Mouse (Mus musculus) cerebellum, adult 2 months (tissue): Measurements from ENCODE around the gene Pou4f2. TPM values are rescaled to one million over a fixed set of nuclear protein-coding genes. Genes with fewer than 3 reads are reported as not detected.

Experiments used
- DNase-seq, 2 experiments: peaks; one replicate each; pipeline ENCODE4 v3.0.0; 2021
- H3K27ac ChIP-seq: fragments of 200-500 bp; 2 replicates; pipeline ENCODE4 v1.5.1; 2012; ENCODE audit warnings: low read length, control low read depth, inconsistent platforms; ENCODE audit not compliant: insufficient read depth
- H3K27me3 ChIP-seq: fragments of 200-500 bp; 2 replicates; pipeline ENCODE4 v1.6.1; 2012; ENCODE audit warnings: inconsistent platforms, mild to moderate bottlenecking, low read length, moderate library complexity; ENCODE audit not compliant: control insufficient read depth, insufficient read depth
- H3K4me1 ChIP-seq: fragments of 200-500 bp; 2 replicates; pipeline ENCODE4 v1.6.1; 2011; ENCODE audit warnings: low read length; ENCODE audit not compliant: control insufficient read depth, insufficient read depth
- H3K4me3 ChIP-seq: fragments of 200-500 bp; replicated peaks from 2 replicates; pipeline ENCODE3; 2011; ENCODE audit warnings: mild to moderate bottlenecking, low read depth, low read length, control low read depth; ENCODE audit not compliant: insufficient read depth
- CTCF ChIP-seq: fragments of 200-500 bp; IDR thresholded peaks from 2 replicates; pipeline ENCODE4 v1.5.1; 2011; ENCODE audit warnings: low read depth, mild to moderate bottlenecking, control low read depth, low read length, moderate library complexity, borderline replicate concordance; ENCODE audit not compliant: insufficient read depth
- POLR2A ChIP-seq: fragments of 200-500 bp; IDR thresholded peaks from 2 replicates; pipeline ENCODE4 v1.6.1; 2011; ENCODE audit warnings: low read length, control low read depth, borderline replicate concordance; ENCODE audit not compliant: insufficient read depth
- WGBS: fragments of 180-500 bp; shearing (Covaris S2); methylation state at CpG from one replicate; pipeline ENCODE4 v1.1.7; 2018; 5-methylcytosine and 5-hydroxymethylcytosine counted together
- polyA plus RNA-seq: library from polyadenylated mRNA; depleted of rRNA; stranded (reverse); fragments of >200 nt; gene quantifications from 2 replicates; pipeline ENCODE4 v1.2.3, GENCODE M21; 2012; rRNA removed

Pou4f2 gene
- polyA plus RNA-seq: 0.55 and 0.80 TPM in 2 replicates

DNA sequence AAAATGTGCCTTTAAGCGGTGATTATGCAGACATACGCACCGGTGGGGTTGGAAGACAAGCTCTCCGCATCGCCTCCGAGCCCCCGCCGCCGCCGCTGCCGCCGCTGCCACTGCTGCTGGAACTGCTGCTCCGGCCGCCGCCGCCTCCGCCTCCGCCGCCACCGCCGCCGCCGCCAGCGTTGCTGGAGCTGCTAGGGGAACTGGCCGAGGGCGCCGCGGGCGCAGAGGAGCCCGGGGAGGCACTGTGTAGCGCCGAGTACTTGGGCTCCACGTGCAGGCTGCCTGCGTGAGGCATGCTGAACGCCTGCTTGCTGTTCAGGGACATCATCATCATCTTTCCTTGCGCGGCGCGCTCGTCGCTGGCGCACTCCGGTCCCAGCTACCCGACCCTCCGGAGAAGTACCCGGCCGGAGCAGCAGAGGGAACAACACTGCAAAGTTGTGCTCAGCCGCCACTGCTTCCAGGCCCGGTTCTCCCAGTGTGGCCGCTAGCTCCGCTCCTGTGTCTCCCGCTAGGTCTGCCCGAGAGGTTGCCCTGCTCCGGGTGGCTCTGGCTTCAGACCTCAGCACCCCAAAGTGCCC lies at the start of gene Pou4f2:
Pou4f2 (minus strand) TSS at position 575 of the 581 bp plus-strand sequence.
- WGBS: under 1% methylated on average over 54 of the region's 54 CpGs

GRCm38 (mm10) chr8:78477051-78477829 lies 40.8 kb upstream of the Pou4f2 start:
- Histone ChIP-seq H3K27ac (no peak overlapping the region), H3K4me1 (no peaks in the 10 kb centered on the region), H3K4me3 (no peak overlapping the region), H3K27me3 (no peaks in the 10 kb centered on the region)
- no peak for DNase-seq
- TF ChIP-seq POLR2A: no peak
- TF ChIP-seq CTCF: no peak
- WGBS: 57% methylated on average over 6 of the region's 6 CpGs

More for the DNA sequence above, at the start of gene Pou4f2:
- DNase-seq: peak; percentile 6 to 28
- Histone ChIP-seq H3K4me3 (no peak within 1 kb of the TSS), H3K4me1 (peaks cover 6% of the 10 kb centered on the region; the same call in 1 of the 2 replicates), H3K27ac (no peak within 1 kb of the TSS), H3K27me3 (peaks cover 5% of the 10 kb centered on the region; the same call in 1 of the 2 replicates)
- TF ChIP-seq POLR2A (no peak), CTCF (no peak)

DNA sequence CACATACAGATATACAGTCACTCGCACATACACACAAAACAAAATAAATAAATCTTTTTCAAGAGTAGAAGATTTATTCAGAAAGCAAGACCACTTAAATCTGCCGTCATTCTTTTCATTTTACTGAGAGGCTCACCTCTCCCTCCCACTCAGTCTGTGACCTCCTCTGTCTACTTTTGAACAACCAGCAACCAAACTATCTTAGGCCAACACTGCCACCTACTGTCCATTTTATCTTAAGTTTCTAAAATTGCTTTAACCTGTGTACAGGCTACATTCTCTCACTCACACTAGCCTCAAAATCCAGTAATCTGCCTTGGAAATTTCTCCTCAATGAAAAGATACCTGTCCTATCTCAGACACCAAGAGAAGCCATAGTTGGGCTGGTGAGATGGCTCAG lies 31.4 kb upstream of the Pou4f2 start:
- DNase-seq: no peak
- Histone ChIP-seq H3K27me3 (no peaks in the 10 kb centered on the region), H3K4me1 (no peaks in the 10 kb centered on the region), H3K27ac (no peak overlapping the region), H3K4me3 (no peak overlapping the region)
- WGBS: 89% methylated on average over 2 of the region's 2 CpGs
- TF ChIP-seq CTCF: no peak
- TF ChIP-seq POLR2A: no peak

- DNase-seq: no peak
- H3K4me1 ChIP-seq: no peaks in the 10 kb centered on the region
- H3K27me3 ChIP-seq: no peaks in the 10 kb centered on the region
- no peak overlapping the region for H3K4me3 ChIP-seq
- TF ChIP-seq CTCF: no peak
- TF ChIP-seq POLR2A: no peak
- WGBS: 91% methylated on average over 2 of the region's 2 CpGs
- no peak overlapping the region for H3K27ac ChIP-seq
Observed at GRCm38 (mm10) chr8:78463941-78464340, 27.5 kb upstream of the Pou4f2 start.

DNA sequence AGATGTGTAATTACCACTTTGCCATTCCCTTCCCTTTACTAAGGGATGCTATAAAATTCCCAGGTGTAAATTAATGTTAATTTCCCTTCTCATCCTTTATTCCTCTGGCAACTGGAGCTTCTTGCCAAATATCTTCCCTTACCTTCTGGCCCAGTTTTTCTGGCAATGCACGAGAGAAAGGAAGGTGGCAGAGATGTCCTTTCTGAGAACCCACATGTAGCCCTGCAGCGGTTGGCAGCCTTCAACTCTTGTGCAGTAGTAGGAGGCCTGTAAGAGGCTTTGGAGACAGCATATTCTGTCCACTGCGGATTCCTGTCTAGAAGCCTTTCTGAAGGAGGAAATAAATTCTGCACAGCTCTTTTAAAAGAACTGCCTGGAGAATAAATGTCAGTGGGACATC lies 20.0 kb upstream of the Pou4f2 start:
- no peak for TF ChIP-seq CTCF
- no peak for TF ChIP-seq POLR2A
- 49% methylated on average over 3 of the region's 3 CpGs for WGBS

GRCm38 (mm10) chr8:78442781-78443180 lies 6.3 kb upstream of the Pou4f2 start:
- Histone ChIP-seq H3K4me3 (no peak overlapping the region), H3K4me1 (peaks cover 2% of the 10 kb centered on the region; the same call in 1 of the 2 replicates), H3K27me3 (peaks cover 2% of the 10 kb centered on the region; the same call in 1 of the 2 replicates), H3K27ac (no peak overlapping the region)
- 88% methylated on average over 1 of the region's 1 CpGs for WGBS
- TF ChIP-seq POLR2A (no peak), CTCF (no peak)
- no peak for DNase-seq

More for the DNA sequence above, 20.0 kb upstream of the Pou4f2 start:
- no peaks in the 10 kb centered on the region for H3K27me3 ChIP-seq
- H3K4me3 ChIP-seq: no peak overlapping the region
- H3K27ac ChIP-seq: no peak overlapping the region
- no peak for DNase-seq
- no peaks in the 10 kb centered on the region for H3K4me1 ChIP-seq

GRCm38 (mm10) chr8:78438121-78438520 lies 1.7 kb upstream of the Pou4f2 start:
- DNase-seq: peak in 1 of 2 experiments; percentile 13
- no peak overlapping the region for H3K4me3 ChIP-seq
- no peak overlapping the region for H3K27ac ChIP-seq
- peaks cover 5% of the 10 kb centered on the region; the same call in 1 of the 2 replicates for H3K27me3 ChIP-seq
- H3K4me1 ChIP-seq: peaks cover 6% of the 10 kb centered on the region; the same call in 1 of the 2 replicates
- no peak for TF ChIP-seq POLR2A
- no peak for TF ChIP-seq CTCF
- under 1% methylated on average over 18 of the region's 18 CpGs for WGBS
